Mouse (Mus musculus) stomach, postnatal 0 days (tissue): ENCODE measurements at regions not wholly inside any gene's neighbourhood (a gene's known extent, or its start where the extent isn't known, plus 50 kb on each side); places are given as distances from the start of the nearest gene placed in this dataset.

Experiments used
- CTCF ChIP-seq: IDR thresholded peaks from 2 replicates; pipeline ENCODE4 v1.5.1; 2016; ENCODE audit warnings: antibody characterized with exemption, low read depth, mild to moderate bottlenecking, moderate library complexity
- EP300 ChIP-seq: optimal IDR thresholded peaks from 2 replicates; pipeline ENCODE3; 2016; ENCODE audit warnings: antibody characterized with exemption

- TF ChIP-seq CTCF = no peak
- no peak for TF ChIP-seq EP300
Observed at GRCm38 (mm10) chr10:16589399-16589798, 1133.6 kb upstream of the Cited2 start.
